Mouse (Mus musculus) neural tube, embryonic 11.5 days (tissue): ENCODE measurements around the gene Cyp1b1. TPM values are rescaled to one million over a fixed set of nuclear protein-coding genes. Genes with fewer than 3 reads are reported as not detected.

Experiments
- ATAC-seq: fragments of 200-750 bp; cut with Nextera tagmentation; 2 replicates; pipeline ENCODE4 v1.8.0; 2017; ENCODE audit warnings: moderate number of reproducible peaks, mild to moderate bottlenecking, moderate TSS enrichment, moderate library complexity; ENCODE audit not compliant: insufficient read depth, low FRiP score, low TSS enrichment
- DNase-seq: peaks from one replicate; pipeline ENCODE4 v3.0.0-alpha.2; 2015; ENCODE audit warnings: low spot score
- H3K27ac ChIP-seq: fragments of 300-500 bp; sonication (generic); 2 replicates; pipeline ENCODE4 v1.5.1; 2014; ENCODE audit warnings: low read depth, mild to moderate bottlenecking, low read length
- H3K27me3 ChIP-seq: fragments of 300-500 bp; sonication (generic); 2 replicates; pipeline ENCODE4 v1.6.1; 2014; ENCODE audit warnings: mild to moderate bottlenecking, low read length, mixed read lengths; ENCODE audit not compliant: control insufficient read depth, insufficient read depth
- H3K36me3 ChIP-seq: fragments of 300-500 bp; sonication (generic); 2 replicates; pipeline ENCODE4 v1.6.1; 2014; ENCODE audit warnings: mild to moderate bottlenecking, low read length, moderate library complexity, mixed read lengths; ENCODE audit not compliant: control insufficient read depth, insufficient read depth
- H3K4me1 ChIP-seq: fragments of 300-500 bp; sonication (generic); 2 replicates; pipeline ENCODE4 v1.6.1; 2014; ENCODE audit warnings: low read length, mixed read lengths; ENCODE audit not compliant: control insufficient read depth, insufficient read depth
- H3K4me2 ChIP-seq: fragments of 300-500 bp; sonication (generic); 2 replicates; pipeline ENCODE4 v1.6.1; 2014; ENCODE audit warnings: low read depth, mild to moderate bottlenecking, moderate library complexity
- H3K4me3 ChIP-seq: fragments of 300-500 bp; sonication (generic); 2 replicates; pipeline ENCODE4 v1.5.1; 2014; ENCODE audit warnings: low read depth, low read length
- H3K9ac ChIP-seq: fragments of 300-500 bp; sonication (generic); 2 replicates; pipeline ENCODE4 v1.6.1; 2014; ENCODE audit warnings: mild to moderate bottlenecking, low read length
- H3K9me3 ChIP-seq: fragments of 300-500 bp; sonication (generic); 2 replicates; pipeline ENCODE4 v1.6.1; 2016; ENCODE audit warnings: low read length; ENCODE audit not compliant: control insufficient read depth
- WGBS: fragments of 180-500 bp; shearing (Covaris S2); extraction: QIAGEN DNeasy Blood & Tissue Kit; methylation state at CpG from one replicate; pipeline ENCODE4 v1.1.7; 2014; 5-methylcytosine and 5-hydroxymethylcytosine counted together
- polyA plus RNA-seq: library from polyadenylated mRNA; unstranded; fragments of >200 nt; fragmentation: Nextera tagmentation; extraction: Ambion mirVana; gene quantifications from 2 replicates; pipeline ENCODE4 v1.2.1, GENCODE M21; 2014

Gene Cyp1b1
- polyA plus RNA-seq, 1 experiment from 2014 or later, result 5.1 TPM

GRCm38 (mm10) chr17:79653171-79653570, 61.7 kb downstream of the Cyp1b1 start:
- 87% methylated on average over 1 of the region's 1 CpGs for WGBS
- no peak for DNase-seq
- no peak overlapping the region for H3K27ac ChIP-seq

More at GRCm38 (mm10) chr17:79653171-79653570, 61.7 kb downstream of the Cyp1b1 start:
- H3K27me3 ChIP-seq, result no peaks in the 10 kb centered on the region
- no peak for ATAC-seq
- H3K9me3 ChIP-seq, result no peaks in the 10 kb centered on the region
- no peak overlapping the region for H3K4me3 ChIP-seq
- H3K4me1 ChIP-seq, result no peaks in the 10 kb centered on the region
- H3K4me2 ChIP-seq, result no peak overlapping the region
- no peaks in the 10 kb centered on the region for H3K36me3 ChIP-seq
- no peak overlapping the region for H3K9ac ChIP-seq

Other genes with a start within 250 kb of the Cyp1b1 start
- gene Rmdn2, start 103.2 kb downstream of the Cyp1b1 start, polyA plus RNA-seq, result 5.8 and 6.3 TPM in 2 replicates
- gene Atl2, start 181.1 kb upstream of the Cyp1b1 start, polyA plus RNA-seq, result 39.8 and 41.3 TPM in 2 replicates